Mouse (Mus musculus) intestine, embryonic 16.5 days (tissue): ENCODE results near the gene Hist1h2bm. TPM values are rescaled to one million over a fixed set of nuclear protein-coding genes. Genes with fewer than 3 reads are reported as not detected.
A peak's percentile ranks its signal among the peaks of the same experiment; 100 is the strongest.
"Not testable (repeated sequence)": the region's sequence is repeated elsewhere in the genome, so short reads cannot be mapped to it uniquely, and the experiment has no call there.

Source experiments
- ATAC-seq: fragments of 200-750 bp; cut with Nextera tagmentation; 2 replicates; pipeline ENCODE4 v1.8.0; 2017; ENCODE audit warnings: moderate TSS enrichment, moderate library complexity
- H3K27ac ChIP-seq: fragments of 300-500 bp; sonication (generic); 2 replicates; pipeline ENCODE4 v1.5.1; 2014; ENCODE audit warnings: mild to moderate bottlenecking, low read length
- H3K27me3 ChIP-seq: fragments of 300-500 bp; sonication (generic); replicated peaks from 2 replicates; pipeline ENCODE4 v1.6.1; 2014; ENCODE audit warnings: low read length, control low read depth, mixed read lengths; ENCODE audit not compliant: control insufficient read depth, insufficient read depth
- H3K36me3 ChIP-seq: fragments of 300-500 bp; sonication (generic); 2 replicates; pipeline ENCODE4 v1.6.1; 2014; ENCODE audit warnings: low read length, control low read depth; ENCODE audit not compliant: control insufficient read depth, insufficient read depth
- H3K4me1 ChIP-seq: fragments of 300-500 bp; sonication (generic); 2 replicates; pipeline ENCODE4 v1.6.1; 2014; ENCODE audit warnings: low read length, control low read depth, mixed read lengths; ENCODE audit not compliant: control insufficient read depth, insufficient read depth
- H3K4me2 ChIP-seq: fragments of 300-500 bp; sonication (generic); 2 replicates; pipeline ENCODE4 v1.6.1; 2014; ENCODE audit warnings: low read depth, low read length, control low read depth
- H3K4me3 ChIP-seq: fragments of 300-500 bp; sonication (generic); 2 replicates; pipeline ENCODE4 v1.5.1; 2014; ENCODE audit warnings: mild to moderate bottlenecking, low read length
- H3K9ac ChIP-seq: fragments of 300-500 bp; sonication (generic); 2 replicates; pipeline ENCODE4 v1.6.1; 2014; ENCODE audit warnings: low read depth, low read length
- H3K9me3 ChIP-seq: fragments of 300-500 bp; sonication (generic); 2 replicates; pipeline ENCODE4 v1.6.1; 2016; ENCODE audit warnings: low read length, control low read depth; ENCODE audit not compliant: control insufficient read depth
- WGBS: fragments of 180-500 bp; shearing (Covaris S2); extraction: QIAGEN DNeasy Blood & Tissue Kit; methylation state at CpG from one replicate; pipeline ENCODE4 v1.1.7; 2014; 5-methylcytosine and 5-hydroxymethylcytosine counted together
- polyA plus RNA-seq: library from polyadenylated mRNA; unstranded; fragments of >200 nt; fragmentation: Nextera tagmentation; extraction: Ambion mirVana; gene quantifications from 2 replicates; pipeline ENCODE4 v1.2.1, GENCODE M21; 2015

The Hist1h2bm gene
- polyA plus RNA-seq = 1.7 and 3.5 TPM in 2 replicates

DNA sequence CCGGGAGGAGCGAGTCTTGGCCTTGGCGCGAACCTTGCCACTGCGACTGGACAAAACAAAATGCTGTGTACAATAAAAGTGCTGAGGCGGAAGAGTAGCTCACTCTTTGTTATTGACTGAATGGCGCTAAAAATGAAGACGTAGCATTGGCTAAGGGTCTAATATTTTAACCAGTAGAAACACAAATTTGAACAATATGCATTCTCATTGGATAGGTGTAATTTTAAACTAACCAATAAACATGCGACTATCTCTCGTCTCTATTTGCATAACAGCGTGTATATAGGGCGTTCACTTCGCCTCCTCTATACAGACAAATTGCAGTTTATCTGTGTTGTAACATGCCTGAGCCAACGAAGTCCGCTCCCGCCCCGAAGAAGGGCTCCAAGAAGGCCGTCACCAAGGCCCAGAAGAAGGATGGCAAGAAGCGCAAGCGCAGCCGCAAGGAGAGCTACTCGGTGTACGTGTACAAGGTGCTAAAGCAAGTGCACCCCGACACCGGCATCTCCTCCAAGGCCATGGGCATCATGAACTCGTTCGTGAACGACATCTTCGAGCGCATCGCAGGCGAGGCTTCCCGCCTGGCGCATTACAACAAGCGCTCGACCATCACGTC, at the start of gene Hist1h2bm:
TSS of gene Hist1h2bm (plus strand) at position 288 of the 616 bp plus-strand sequence.
- Histone ChIP-seq H3K4me2 (peak within 1 kb of the TSS; percentile 60), H3K4me1 (peaks cover 17% of the 10 kb centered on the region), H3K27ac (peak within 1 kb of the TSS; percentile 80), H3K9ac (peak within 1 kb of the TSS; percentile 59), H3K4me3 (peak within 1 kb of the TSS; percentile 49)
- H3K9me3 ChIP-seq, H3K27me3 ChIP-seq, H3K36me3 ChIP-seq: not testable (repeated sequence)
- peak; percentile 97 for ATAC-seq
- WGBS = under 1% methylated on average over 34 of the region's 37 CpGs

DNA sequence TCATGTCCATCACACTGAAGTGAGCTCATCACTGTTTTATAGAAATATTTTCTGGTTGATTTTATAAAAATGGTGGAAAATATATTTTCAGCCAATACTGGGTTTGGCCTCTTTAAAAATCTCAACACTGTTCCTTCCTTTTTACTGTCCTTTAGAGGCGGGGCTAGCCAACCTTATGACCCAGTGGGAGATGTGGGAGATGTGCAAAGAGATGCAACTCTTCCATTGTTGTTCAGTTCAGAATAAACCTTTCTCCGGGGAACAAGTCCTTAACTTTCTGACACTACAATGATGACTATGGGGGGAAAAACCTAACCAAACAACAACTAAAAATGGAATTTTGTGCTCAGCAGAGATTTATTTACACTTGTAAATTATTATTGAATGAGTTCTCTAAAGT, 44.5 kb upstream of the Hist1h2bm start, which contains the start of gene Olfr1360:
TSS of gene Olfr1360 (minus strand) at position 101 of the 400 bp plus-strand sequence.
- WGBS = 80% methylated on average over 2 of the region's 2 CpGs
- Histone ChIP-seq H3K4me2 (no peak within 1 kb of the TSS), H3K9ac (no peak within 1 kb of the TSS), H3K36me3 (no peaks in the 10 kb centered on the region), H3K9me3 (no peaks in the 10 kb centered on the region), H3K27me3 (no peaks in the 10 kb centered on the region), H3K4me1 (no peaks in the 10 kb centered on the region), H3K27ac (no peak within 1 kb of the TSS), H3K4me3 (no peak within 1 kb of the TSS)
- ATAC-seq = no peak

DNA sequence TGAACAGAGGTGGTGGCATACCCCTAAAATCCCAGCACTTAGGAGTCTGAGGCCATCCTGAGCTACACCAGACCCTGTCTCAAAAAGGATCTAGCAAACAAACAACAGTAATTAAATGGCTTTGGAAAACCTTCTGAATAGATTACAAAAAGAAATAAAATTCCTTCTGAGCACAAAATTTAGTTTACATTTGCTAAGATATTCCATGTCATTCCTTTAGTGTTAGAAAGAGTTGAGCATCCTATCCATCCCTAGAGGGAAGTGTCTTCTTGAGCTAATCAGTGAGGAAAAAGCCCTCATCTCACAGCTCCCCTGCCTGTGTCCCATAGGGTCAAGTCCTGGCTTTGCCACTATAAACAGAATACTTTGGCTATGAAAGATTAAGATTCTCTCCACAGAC, 24.0 kb upstream of the Hist1h2bm start, which contains the start of gene Olfr1359:
TSS of gene Olfr1359 (plus strand) at position 301 of the 400 bp plus-strand sequence.
- H3K27me3 ChIP-seq = no peaks in the 10 kb centered on the region
- H3K4me2 ChIP-seq = no peak within 1 kb of the TSS
- no peak for ATAC-seq
- no peaks in the 10 kb centered on the region for H3K36me3 ChIP-seq
- no peak within 1 kb of the TSS for H3K27ac ChIP-seq
- no peak within 1 kb of the TSS for H3K9ac ChIP-seq
- H3K4me3 ChIP-seq = no peak within 1 kb of the TSS
- no peaks in the 10 kb centered on the region for H3K4me1 ChIP-seq
- no peaks in the 10 kb centered on the region for H3K9me3 ChIP-seq

DNA sequence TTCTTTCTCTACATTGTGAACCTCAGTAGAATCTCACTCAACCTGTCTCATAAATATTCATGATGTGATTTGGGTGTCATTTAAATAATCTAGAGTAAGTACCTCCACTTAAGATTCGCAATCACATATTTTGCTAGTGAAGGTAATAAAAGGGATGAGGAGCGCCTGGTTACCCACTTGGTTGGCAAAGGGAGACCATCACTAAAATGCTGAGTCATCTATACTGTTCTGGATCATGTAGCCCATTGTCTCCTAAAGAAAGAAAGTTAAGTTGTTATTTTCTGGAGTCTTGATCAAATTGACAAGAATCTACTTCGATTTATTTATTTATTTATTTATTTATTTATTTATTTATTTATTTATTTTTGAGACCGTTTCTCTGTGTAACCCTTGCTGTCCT, 15.2 kb upstream of the Hist1h2bm start:
- ATAC-seq = no peak
- Histone ChIP-seq H3K4me2 (no peak overlapping the region), H3K36me3 (no peaks in the 10 kb centered on the region), H3K27me3 (no peaks in the 10 kb centered on the region), H3K27ac (no peak overlapping the region), H3K9me3 (no peaks in the 10 kb centered on the region), H3K4me1 (no peaks in the 10 kb centered on the region), H3K4me3 (no peak overlapping the region), H3K9ac (no peak overlapping the region)
- 74% methylated on average over 4 of the region's 4 CpGs for WGBS

DNA sequence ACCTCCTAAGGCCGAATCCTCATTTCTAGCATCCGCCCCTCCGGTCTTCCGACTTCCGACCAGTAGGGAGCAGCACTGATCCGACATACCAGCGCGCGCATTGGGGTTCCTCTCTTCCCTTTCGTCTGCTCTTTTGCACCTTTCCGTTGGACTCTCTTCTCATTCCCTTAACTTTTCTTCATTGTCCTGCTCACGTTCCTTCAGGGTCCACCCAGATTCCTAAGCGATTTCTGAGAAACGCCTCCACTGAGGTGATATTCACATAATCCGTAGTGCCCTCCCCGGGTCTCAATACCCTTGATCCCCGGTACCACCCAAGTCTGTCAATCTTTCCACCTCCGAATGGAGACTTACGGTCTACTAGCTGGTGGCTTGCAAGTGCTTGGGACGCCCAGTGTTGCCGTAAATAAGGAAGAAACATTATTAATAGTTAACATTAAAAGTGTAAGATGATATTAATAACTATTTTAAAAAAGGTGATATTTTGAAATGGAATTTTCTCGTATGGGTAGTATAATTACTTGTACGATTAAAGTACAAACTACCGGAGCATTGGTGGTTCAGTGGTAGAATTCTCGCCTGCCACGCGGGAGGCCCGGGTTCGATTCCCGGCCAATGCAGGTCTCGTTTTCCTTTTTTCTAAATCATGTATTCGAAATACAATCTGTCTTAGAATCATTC, 11.7 kb upstream of the Hist1h2bm start:
- WGBS = under 1% methylated on average over 32 of the region's 32 CpGs
- peaks cover 4% of the 10 kb centered on the region for H3K4me1 ChIP-seq
- H3K4me2 ChIP-seq = peak overlapping the region; percentile 30; the same call in 1 of the 2 replicates
- H3K9me3 ChIP-seq = no peaks in the 10 kb centered on the region
- H3K27ac ChIP-seq = peak overlapping the region; percentile 77
- H3K27me3 ChIP-seq = no peaks in the 10 kb centered on the region
- H3K36me3 ChIP-seq = no peaks in the 10 kb centered on the region
- ATAC-seq = peak; percentile 87
- peak overlapping the region; percentile 72 for H3K9ac ChIP-seq
- peak overlapping the region; percentile 62 for H3K4me3 ChIP-seq

DNA sequence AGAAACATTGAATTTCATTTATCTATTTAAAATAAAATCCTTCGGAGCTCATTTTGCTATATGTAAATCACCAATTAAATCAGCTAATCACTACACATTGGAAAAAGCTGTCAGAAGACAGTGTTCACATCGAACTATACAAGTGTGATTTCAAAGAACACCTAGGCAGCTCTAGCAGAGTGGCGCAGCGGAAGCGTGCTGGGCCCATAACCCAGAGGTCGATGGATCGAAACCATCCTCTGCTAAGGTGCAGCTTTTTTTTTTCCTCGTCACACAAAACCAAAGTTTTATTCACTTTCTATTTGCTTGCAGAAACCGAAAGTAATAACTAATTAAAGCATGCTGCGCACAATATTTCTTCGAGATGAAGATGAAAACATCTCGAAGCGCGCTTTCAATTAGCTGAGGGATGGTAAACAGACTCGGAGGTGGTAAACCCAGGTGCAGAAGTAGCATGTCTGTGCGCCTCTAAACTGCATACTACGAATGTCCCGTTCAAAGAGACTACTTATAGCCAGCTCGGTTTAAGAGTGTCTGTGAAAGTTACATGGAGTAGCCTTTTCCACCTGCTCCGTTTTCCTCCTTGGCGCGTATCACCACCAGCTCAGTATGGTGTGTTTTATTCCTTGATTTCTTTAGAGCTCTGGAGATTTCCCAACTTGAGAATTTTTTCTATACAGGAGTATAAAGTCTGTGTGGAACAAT, 10.9 kb upstream of the Hist1h2bm start:
- peak overlapping the region; percentile 63 for H3K9ac ChIP-seq
- WGBS = 2% methylated on average over 22 of the region's 22 CpGs
- H3K27ac ChIP-seq = peak overlapping the region; percentile 15; the same call in 1 of the 2 replicates
- peaks cover 8% of the 10 kb centered on the region for H3K4me1 ChIP-seq
- no peaks in the 10 kb centered on the region for H3K36me3 ChIP-seq
- H3K27me3 ChIP-seq = no peaks in the 10 kb centered on the region
- H3K4me3 ChIP-seq = peak overlapping the region; percentile 59
- H3K4me2 ChIP-seq = peak overlapping the region; percentile 76
- ATAC-seq = peak; percentile 82
- no peaks in the 10 kb centered on the region for H3K9me3 ChIP-seq

DNA sequence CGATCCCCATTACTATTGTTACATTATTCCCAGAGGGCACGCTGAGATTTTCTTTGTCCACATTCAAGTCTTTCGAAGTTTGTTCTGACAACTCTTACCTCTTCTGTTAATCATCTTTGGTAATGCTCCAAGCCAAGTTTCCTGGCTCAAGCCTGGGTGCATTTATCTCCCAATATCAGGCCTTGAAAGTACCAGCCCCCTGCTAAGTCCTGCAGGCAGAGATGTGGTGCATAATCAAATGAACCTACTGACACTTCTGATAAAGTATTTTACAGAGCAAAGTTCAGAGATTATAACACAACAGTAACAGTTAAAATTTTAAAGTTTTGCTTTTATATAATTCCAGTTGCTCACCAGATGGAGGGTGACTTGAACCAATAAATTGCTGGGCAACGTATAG, 10.1 kb upstream of the Hist1h2bm start:
- 28% methylated on average over 4 of the region's 4 CpGs for WGBS
- Histone ChIP-seq H3K27me3 (no peaks in the 10 kb centered on the region), H3K36me3 (no peaks in the 10 kb centered on the region), H3K4me3 (peak overlapping the region; percentile 59), H3K9me3 (no peaks in the 10 kb centered on the region), H3K4me1 (peaks cover 8% of the 10 kb centered on the region), H3K27ac (no peak overlapping the region), H3K4me2 (peak overlapping the region; percentile 76), H3K9ac (no peak overlapping the region)
- no peak for ATAC-seq

DNA sequence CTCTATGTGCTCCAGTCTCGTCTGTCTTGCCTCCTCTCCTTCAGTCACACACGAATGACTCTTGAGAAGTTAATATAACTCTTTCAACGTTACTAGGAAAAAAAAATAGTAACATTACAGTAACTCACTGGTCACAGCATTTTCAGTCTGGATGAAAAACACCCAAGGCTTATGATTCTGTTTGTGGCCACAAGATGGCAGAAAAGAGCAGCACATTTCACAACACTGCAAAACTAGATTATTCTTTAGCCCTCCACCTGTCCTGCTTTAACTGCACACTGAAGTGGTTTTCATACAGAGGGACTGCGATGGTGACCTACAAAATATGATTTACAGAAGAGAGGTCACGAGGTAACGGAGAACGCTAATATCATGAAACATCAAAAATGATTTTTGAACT, 7.1 kb upstream of the Hist1h2bm start:
- Histone ChIP-seq H3K9me3 (no peaks in the 10 kb centered on the region), H3K27ac (peak overlapping the region; percentile 91), H3K9ac (peak overlapping the region; percentile 68), H3K4me2 (peak overlapping the region; percentile 88), H3K36me3 (no peaks in the 10 kb centered on the region), H3K27me3 (no peaks in the 10 kb centered on the region), H3K4me1 (peaks cover 15% of the 10 kb centered on the region), H3K4me3 (peak overlapping the region; percentile 48)
- no peak for ATAC-seq
- 0% methylated on average over 7 of the region's 7 CpGs for WGBS

DNA sequence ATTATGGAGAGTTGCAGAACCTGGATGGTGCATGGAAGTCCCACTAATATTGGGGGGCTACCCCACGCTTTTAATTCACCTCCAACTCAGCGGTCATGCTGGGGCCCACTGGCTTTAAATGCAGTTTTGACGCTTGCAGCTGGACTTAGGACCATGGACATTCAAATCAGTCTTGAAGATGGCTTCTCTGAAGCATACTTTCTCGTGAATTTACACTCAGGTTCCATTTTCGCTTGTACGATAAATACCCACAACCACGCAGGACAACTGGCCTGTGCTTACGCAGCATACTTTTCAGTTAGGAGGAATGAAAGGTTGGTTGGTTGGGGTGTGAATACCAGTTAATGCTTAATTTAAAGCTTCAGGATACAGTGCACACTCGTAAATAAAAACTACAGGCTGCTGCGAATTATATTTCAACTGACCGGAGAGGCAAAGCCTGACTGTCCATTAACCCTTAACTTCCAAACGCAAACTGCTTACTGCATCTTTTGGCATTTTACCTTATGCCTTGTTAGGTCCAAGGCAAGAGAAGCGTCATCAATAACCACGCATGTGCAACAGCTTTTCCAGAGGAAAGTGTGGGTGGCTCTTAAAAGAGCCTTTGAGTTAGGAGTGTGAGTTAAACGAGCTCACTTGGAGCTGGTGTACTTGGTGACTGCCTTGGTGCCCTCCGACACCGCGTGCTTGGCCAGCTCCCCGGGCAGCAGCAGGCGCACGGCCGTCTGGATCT, 6.5 kb upstream of the Hist1h2bm start:
- Histone ChIP-seq H3K9ac (peak overlapping the region; percentile 68), H3K4me2 (peak overlapping the region; percentile 88), H3K36me3 (no peaks in the 10 kb centered on the region), H3K27me3 (no peaks in the 10 kb centered on the region), H3K4me3 (peak overlapping the region; percentile 48), H3K9me3 (no peaks in the 10 kb centered on the region), H3K4me1 (peaks cover 16% of the 10 kb centered on the region), H3K27ac (peak overlapping the region; percentile 91)
- under 1% methylated on average over 20 of the region's 22 CpGs for WGBS
- no peak for ATAC-seq
